Mouse (Mus musculus) spleen, adult 12 weeks (tissue): Measurements from ENCODE around the gene Nol10.
A peak's percentile ranks its signal among the peaks of the same experiment; 100 is the strongest.

Source experiments
- DNase-seq: peaks from one replicate; pipeline ENCODE4 v3.0.0; 2022; ENCODE audit warnings: low spot score

Nol10 gene

DNA sequence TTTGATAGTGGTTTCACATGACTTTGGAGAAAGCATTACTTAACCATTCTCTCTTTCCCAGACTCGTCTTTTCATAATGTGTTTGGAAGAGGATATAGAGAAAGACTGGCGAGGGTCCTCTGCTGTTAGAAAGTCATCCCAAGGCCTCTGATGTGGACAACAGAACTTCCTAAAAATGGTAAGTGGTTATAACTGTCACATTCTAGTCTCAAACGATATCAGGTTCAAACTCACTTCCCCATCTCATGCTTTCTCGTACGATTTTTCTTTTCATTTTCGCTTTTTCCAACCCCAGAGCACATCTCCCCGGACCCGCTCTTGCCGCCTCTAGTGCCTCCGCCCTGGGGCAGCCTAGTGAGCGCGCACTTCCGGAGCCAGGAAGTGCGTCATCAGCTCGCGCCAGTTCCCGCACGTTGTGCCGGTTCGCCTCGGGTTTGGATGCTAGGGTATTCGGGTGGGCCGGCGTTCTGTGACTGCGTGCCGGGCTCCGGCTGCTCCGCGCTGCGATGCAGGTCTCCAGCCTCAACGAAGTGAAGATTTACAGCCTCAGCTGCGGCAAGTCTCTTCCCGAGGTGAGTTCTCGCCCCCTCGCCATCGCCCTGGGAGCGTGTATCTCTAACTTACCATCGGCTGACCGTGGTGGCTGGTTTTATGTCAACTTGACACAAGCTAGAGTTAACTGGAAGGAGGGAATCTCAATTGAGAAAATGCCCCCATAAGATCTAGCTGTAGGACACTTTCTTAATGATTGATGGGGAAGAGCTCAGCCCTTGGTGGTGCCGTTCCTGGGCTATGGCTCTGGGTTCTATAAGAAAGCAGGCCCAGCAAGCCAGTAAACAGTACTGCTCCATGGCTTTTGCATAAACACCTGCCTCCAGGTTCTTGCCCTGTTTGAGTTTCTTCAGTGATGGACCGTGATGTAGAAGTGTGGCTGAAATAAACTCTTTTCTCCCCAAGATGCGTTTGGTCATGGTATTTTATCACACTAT lies at the start of gene Nol10:
Gene Nol10 (plus strand): TSS at position 411 of the 989 bp plus-strand sequence.
- DNase-seq = peak; percentile 74

DNA sequence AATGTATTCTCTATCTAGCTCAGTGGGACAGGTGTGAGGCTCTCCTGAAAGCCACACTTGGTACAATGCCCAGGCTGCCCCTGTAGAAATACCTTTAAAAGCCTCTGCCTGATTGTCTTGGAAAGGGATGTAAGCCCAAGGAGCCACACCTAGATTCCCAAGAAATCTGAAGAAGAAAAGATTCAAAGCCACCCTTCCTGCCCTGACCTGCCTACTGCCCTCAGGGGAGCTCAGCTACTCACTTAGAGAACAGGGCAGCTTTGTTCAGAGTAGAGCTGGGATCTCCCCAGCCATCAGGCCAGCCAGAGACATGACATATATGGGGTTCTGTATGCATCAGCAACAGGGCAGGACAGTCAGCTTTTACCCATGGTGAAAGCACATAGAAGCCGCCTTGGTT lies 48.4 kb upstream of the Nol10 start:
- DNase-seq = no peak

DNA sequence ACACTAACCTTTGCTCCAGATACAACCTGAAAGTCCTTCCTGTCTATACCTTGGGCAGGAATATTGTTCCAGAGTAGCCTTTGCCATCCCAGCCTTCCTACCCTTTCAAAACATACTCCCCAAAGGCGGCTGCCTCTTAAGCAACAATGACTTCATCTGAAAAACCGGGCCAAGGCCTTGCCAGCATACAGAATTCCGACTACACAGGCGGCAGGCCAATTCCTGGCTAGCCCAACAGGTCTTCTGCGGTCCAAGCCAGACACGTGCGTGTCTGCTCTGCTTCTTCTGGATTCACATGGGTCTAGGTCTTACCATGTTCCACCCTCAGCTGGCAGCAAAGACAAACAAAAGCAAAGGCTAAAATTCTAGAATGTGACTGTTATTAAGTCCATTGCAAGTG lies 42.8 kb upstream of the Nol10 start:
- no peak for DNase-seq

DNA sequence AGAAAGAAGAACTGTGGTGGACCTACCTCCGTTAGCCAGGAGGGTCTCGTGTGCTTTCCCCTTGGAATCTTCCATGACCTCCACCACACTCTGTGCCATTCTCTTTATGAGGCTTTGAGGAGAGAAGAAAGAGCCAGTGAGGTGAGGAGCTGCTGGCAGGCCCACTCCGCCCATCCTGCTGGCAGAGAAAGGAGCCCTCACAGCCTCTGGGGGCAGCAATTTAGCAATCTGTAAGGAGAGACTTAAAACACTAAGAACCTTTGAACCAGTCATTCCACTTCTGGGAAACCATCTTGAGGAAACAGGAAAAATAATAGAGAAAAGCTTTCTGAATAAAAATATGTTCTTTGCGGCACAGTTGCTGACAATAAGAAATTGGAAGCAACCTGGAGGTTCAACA lies 40.0 kb upstream of the Nol10 start:
- DNase-seq = no peak

GRCm38 (mm10) chr12:17310852-17311839 lies 37.1 kb upstream of the Nol10 start:
- DNase-seq = no peak

- DNase-seq = no peak
Observed at GRCm38 (mm10) chr12:17316096-17316495, 32.2 kb upstream of the Nol10 start.

GRCm38 (mm10) chr12:17317970-17318369 lies 30.3 kb upstream of the Nol10 start:
- no peak for DNase-seq

GRCm38 (mm10) chr12:17318453-17318852 lies 29.8 kb upstream of the Nol10 start:
- no peak for DNase-seq

DNA sequence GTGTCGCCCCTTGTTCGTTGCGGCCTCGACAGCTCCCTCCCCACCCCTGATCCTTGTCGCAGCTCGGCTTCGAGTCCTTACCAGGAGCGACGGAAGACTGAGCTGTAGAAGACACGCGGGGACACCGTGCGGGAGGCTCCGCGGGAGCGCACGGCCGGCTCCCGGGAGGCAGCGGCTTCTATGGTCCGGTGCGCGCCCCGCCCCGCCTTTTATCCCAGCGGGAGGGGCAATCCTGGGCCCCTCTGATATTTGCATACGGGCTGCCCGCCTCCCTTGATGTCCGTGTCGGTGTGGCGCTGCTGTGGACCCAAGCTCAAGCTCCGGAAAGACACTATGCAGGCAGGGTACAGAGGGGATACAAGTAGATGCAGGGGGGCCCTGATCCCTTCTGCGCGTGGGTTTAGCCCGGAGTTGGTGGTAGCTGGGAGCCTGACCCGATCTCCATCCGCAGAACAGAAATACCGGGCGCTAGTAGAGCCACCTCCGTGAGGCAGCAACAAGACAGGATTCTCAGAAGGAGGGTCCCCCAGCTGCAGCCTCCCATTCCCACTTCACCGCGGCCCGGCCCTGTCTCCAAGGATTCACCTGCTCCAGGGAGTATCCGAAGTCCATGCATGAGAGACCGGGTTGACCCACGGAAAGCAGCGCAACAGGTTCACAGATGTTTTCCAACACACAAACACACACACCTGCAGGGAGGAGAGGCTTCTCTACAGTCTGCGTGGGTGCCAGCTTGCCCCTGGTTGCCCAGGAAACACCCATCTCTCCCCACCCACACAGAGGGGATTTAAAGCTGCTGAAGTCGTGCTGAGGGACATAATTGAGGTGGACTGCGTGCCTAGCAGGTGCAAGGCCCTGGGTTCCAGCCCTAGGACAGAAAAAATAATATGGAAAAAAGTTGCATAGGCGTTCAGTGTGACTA lies 23.4 kb upstream of the Nol10 start:
- DNase-seq = no peak

GRCm38 (mm10) chr12:17329259-17329658 lies 19.0 kb upstream of the Nol10 start, which contains the start of gene Atp6v1c2:
TSS of gene Atp6v1c2 (minus strand) at chr12:17329359.
- no peak for DNase-seq

GRCm38 (mm10) chr12:17333459-17333858 lies 14.8 kb upstream of the Nol10 start:
- DNase-seq = no peak

GRCm38 (mm10) chr12:17338338-17338737 lies 9.9 kb upstream of the Nol10 start:
- no peak for DNase-seq

DNA sequence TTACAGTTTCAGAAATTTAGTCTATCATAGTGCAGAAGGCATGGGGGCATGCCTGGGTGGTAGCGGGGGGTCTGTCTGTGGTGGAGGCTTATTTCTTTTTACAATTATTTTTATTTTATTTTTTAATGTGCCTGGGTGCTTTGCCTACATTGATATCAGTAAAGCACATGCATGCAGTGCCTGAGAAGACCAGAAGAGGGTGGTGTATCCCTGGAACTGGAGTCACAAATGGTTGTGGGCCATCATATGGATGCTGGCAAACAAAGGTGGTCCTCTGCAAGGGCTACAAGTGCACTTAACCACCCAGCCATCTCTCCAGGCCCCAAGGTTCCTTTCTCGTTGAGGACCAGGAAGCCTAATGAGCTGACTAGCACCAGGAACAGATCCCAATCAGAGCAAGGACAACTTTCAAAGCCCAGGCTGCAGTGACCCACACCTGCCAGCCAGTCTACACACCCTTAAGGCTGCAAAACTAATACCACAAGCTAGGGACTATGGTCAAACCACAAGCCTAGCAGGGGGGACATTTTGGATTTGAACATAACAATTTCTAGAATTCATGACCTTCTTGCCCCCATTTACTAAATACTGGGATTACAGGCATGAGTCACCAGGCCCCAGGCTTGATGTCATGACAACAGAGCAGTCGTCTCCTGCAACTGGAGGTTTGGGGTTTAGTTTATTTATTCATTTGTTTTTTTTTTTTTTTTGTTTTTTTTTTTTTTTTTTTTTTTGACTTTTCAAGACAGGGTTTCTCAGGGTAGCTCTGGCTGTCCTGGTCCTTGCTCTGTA lies 8.9 kb upstream of the Nol10 start:
- DNase-seq = no peak

- no peak for DNase-seq
Observed at GRCm38 (mm10) chr12:17347327-17348047, 771 bp upstream of the Nol10 start.

DNA sequence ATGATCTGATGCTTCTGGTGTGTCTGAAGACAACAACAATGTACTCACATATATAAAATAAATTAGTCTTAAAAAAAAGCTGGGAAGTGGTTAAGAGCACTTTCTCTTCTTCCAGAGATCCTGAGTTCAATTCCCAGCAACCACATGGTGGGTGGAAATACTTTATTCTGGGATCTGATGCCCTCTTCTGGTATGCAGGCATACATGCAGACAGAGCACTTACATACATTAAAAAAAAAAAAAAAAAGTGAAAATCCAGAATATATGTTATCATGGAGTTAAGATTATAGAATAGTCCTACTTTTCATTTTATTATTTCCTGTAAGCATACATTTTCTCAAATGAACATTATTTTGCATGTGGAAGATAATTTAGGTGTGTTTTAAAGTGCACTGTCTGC lies 1.8 kb downstream of the Nol10 start:
- no peak for DNase-seq

DNA sequence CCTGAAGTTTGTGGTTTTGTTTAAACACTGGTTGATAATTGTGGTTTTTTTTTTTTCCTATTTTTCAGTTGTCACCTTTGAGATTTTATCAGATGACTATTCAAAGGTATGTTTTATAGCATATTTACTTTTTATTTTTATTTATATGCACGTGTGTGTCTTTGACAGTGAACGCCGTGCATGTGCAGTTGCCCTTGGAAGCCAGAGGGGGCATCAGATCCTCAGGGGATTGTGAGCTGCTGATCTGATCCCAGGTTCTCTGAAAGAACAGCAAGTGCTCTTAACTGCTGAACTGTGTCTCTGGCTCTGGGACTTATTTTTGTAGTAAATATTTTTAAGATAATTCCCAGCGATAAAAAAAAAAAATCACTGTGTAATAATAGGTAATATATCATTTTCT lies 8.6 kb downstream of the Nol10 start:
- no peak for DNase-seq

DNA sequence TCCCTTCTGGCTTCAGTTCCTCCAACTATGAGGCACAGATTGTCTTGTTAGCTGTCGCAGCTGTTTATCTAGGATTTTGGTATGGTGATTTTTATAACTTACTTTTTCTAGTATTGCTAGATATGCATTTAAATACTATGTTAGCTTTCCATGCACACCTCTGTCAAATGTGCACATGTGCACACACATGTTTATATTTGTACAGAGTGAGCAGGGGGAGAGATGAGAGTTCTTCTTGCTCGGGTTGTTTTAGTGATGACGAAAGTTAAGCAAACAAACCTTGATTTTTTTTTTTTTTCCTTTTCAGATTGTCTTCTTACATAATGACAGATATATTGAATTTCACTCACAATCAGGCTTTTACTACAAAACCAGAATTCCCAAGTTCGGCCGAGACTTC lies 9.5 kb downstream of the Nol10 start:
- DNase-seq = no peak

GRCm38 (mm10) chr12:17358981-17359380 lies 10.7 kb downstream of the Nol10 start:
- DNase-seq = no peak

GRCm38 (mm10) chr12:17360104-17360503 lies 11.8 kb downstream of the Nol10 start:
- DNase-seq = no peak

DNA sequence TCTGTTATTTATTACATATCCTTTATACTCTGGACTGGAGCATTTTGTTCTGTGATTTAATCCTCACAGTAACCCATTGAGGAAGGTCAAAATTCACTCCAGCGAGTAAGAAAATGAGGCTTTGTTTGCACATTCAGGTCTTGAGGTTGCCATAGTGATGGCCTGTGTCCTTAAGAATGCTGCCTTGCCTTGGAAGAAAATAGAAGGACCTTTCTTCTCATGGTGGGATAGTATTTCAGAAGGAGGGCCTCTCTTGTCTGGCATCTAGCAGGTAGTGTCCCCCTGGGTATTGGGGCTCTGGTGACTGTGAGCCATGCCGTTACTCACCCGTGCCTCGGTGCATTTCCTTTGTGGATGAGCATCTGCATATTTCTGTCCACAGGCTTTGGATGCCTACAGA lies 12.4 kb downstream of the Nol10 start:
- DNase-seq = no peak
